Mouse (Mus musculus) heart, embryonic 15.5 days (tissue): ENCODE results near the gene Pdlim4. TPM values are rescaled to one million over a fixed set of nuclear protein-coding genes. Genes with fewer than 3 reads are reported as not detected.

Experiments used
- ATAC-seq: fragments of 200-750 bp; cut with Nextera tagmentation; replicated peaks from 2 replicates; pipeline ENCODE4 v1.8.0; 2017; ENCODE audit warnings: low read depth, moderate TSS enrichment; ENCODE audit not compliant: insufficient number of reproducible peaks, insufficient read depth, low FRiP score
- H3K27ac ChIP-seq: fragments of 300-500 bp; sonication (generic); 2 replicates; pipeline ENCODE4 v1.5.1; 2015; ENCODE audit warnings: mild to moderate bottlenecking, inconsistent platforms
- H3K27me3 ChIP-seq: fragments of 300-500 bp; sonication (generic); 2 replicates; pipeline ENCODE4 v1.6.1; 2015; ENCODE audit warnings: inconsistent platforms
- H3K36me3 ChIP-seq: fragments of 300-500 bp; sonication (generic); 2 replicates; pipeline ENCODE4 v1.6.1; 2015; ENCODE audit warnings: mild to moderate bottlenecking, inconsistent platforms
- H3K4me1 ChIP-seq: fragments of 300-500 bp; sonication (generic); replicated peaks from 2 replicates; pipeline ENCODE4 v1.6.1; 2015; ENCODE audit warnings: inconsistent platforms
- H3K4me2 ChIP-seq: fragments of 300-500 bp; sonication (generic); 2 replicates; pipeline ENCODE4 v1.6.1; 2015; ENCODE audit warnings: inconsistent platforms, mild to moderate bottlenecking, moderate library complexity
- H3K4me3 ChIP-seq: fragments of 300-500 bp; sonication (generic); 2 replicates; pipeline ENCODE4 v1.5.1; 2015; ENCODE audit warnings: mild to moderate bottlenecking, inconsistent platforms
- H3K9ac ChIP-seq: fragments of 300-500 bp; sonication (generic); 2 replicates; pipeline ENCODE4 v1.6.1; 2015; ENCODE audit warnings: mild to moderate bottlenecking, inconsistent platforms
- H3K9me3 ChIP-seq: fragments of 300-500 bp; sonication (generic); replicated peaks from 2 replicates; pipeline ENCODE4 v1.6.1; 2016; ENCODE audit warnings: inconsistent platforms
- WGBS: fragments of 180-500 bp; shearing (Covaris S2); methylation state at CpG from one replicate; pipeline ENCODE4 v1.1.7; 2015; ENCODE audit warnings: mixed read lengths; 5-methylcytosine and 5-hydroxymethylcytosine counted together
- polyA plus RNA-seq: library from polyadenylated mRNA; unstranded; fragments of >200 nt; fragmentation: Nextera tagmentation; extraction: Ambion mirVana; gene quantifications from 2 replicates; pipeline ENCODE4 v1.2.1, GENCODE M21; 2015

The Pdlim4 gene
- polyA plus RNA-seq = 11.4 and 20.8 TPM in 2 replicates

GRCm38 (mm10) chr11:54068520-54069371, at the start of gene Pdlim4:
Gene Pdlim4, minus strand, starts transcription at chr11:54069014.
- WGBS = 3% methylated on average over 39 of the region's 61 CpGs
- peak; percentile 20; the same call in 1 of the 2 replicates for ATAC-seq

GRCm38 (mm10) chr11:54117096-54117495, 48.3 kb upstream of the Pdlim4 start:
- WGBS = 88% methylated on average over 10 of the region's 10 CpGs
- H3K4me1 ChIP-seq = peaks cover 50% of the 10 kb centered on the region

More at GRCm38 (mm10) chr11:54068520-54069371, at the start of gene Pdlim4:
- no peak within 1 kb of the TSS for H3K27ac ChIP-seq
- peak within 1 kb of the TSS; percentile 53 for H3K9ac ChIP-seq
- peaks cover 72% of the 10 kb centered on the region for H3K4me1 ChIP-seq
- H3K36me3 ChIP-seq = no peaks in the 10 kb centered on the region
- peaks cover 61% of the 10 kb centered on the region for H3K27me3 ChIP-seq
- H3K4me2 ChIP-seq = peak within 1 kb of the TSS; percentile 83
- H3K9me3 ChIP-seq = no peaks in the 10 kb centered on the region
- peak within 1 kb of the TSS; percentile 54 for H3K4me3 ChIP-seq

GRCm38 (mm10) chr11:54116406-54116805, 47.6 kb upstream of the Pdlim4 start:
- ATAC-seq = no peak
- no peaks in the 10 kb centered on the region for H3K27me3 ChIP-seq
- peaks cover 50% of the 10 kb centered on the region for H3K4me1 ChIP-seq
- no peaks in the 10 kb centered on the region for H3K9me3 ChIP-seq
- no peak overlapping the region for H3K9ac ChIP-seq
- H3K27ac ChIP-seq = 0 out of 2 replicates have a peak overlapping the region, but pooled peaks have one; percentile 24
- no peak overlapping the region for H3K4me2 ChIP-seq
- H3K36me3 ChIP-seq = peaks cover 19% of the 10 kb centered on the region; the same call in 1 of the 2 replicates
- H3K4me3 ChIP-seq = no peak overlapping the region
- 60% methylated on average over 4 of the region's 4 CpGs for WGBS

More at GRCm38 (mm10) chr11:54117096-54117495, 48.3 kb upstream of the Pdlim4 start:
- H3K27me3 ChIP-seq = no peaks in the 10 kb centered on the region
- H3K9me3 ChIP-seq = no peaks in the 10 kb centered on the region
- H3K4me3 ChIP-seq = no peak overlapping the region
- no peak for ATAC-seq
- H3K9ac ChIP-seq = no peak overlapping the region
- no peak overlapping the region for H3K27ac ChIP-seq
- H3K36me3 ChIP-seq = peaks cover 19% of the 10 kb centered on the region; the same call in 1 of the 2 replicates
- no peak overlapping the region for H3K4me2 ChIP-seq

- no peaks in the 10 kb centered on the region for H3K27me3 ChIP-seq
- no peaks in the 10 kb centered on the region for H3K9me3 ChIP-seq
- peaks cover 19% of the 10 kb centered on the region; the same call in 1 of the 2 replicates for H3K36me3 ChIP-seq
- H3K4me1 ChIP-seq = peaks cover 55% of the 10 kb centered on the region
- WGBS = 25% methylated on average over 3 of the region's 3 CpGs
- no peak overlapping the region for H3K4me2 ChIP-seq
- peak overlapping the region; percentile 24; the same call in 1 of the 2 replicates for H3K27ac ChIP-seq
- H3K9ac ChIP-seq = no peak overlapping the region
- no peak overlapping the region for H3K4me3 ChIP-seq
- no peak for ATAC-seq
Observed at GRCm38 (mm10) chr11:54115911-54116310, 47.1 kb upstream of the Pdlim4 start.

- H3K36me3 ChIP-seq = peaks cover 19% of the 10 kb centered on the region; the same call in 1 of the 2 replicates
- peaks cover 60% of the 10 kb centered on the region for H3K4me1 ChIP-seq
- 0 out of 2 replicates have a peak overlapping the region, but pooled peaks have one; percentile 11 for H3K9ac ChIP-seq
- no peak for ATAC-seq
- H3K27me3 ChIP-seq = no peaks in the 10 kb centered on the region
- H3K4me2 ChIP-seq = no peak overlapping the region
- no peaks in the 10 kb centered on the region for H3K9me3 ChIP-seq
- WGBS = 66% methylated on average over 8 of the region's 8 CpGs
- no peak overlapping the region for H3K4me3 ChIP-seq
- H3K27ac ChIP-seq = 0 out of 2 replicates have a peak overlapping the region, but pooled peaks have one; percentile 20
Observed at GRCm38 (mm10) chr11:54115301-54115700, 46.5 kb upstream of the Pdlim4 start.

- Histone ChIP-seq H3K4me3 (no peak overlapping the region), H3K27me3 (no peaks in the 10 kb centered on the region), H3K9ac (no peak overlapping the region), H3K4me1 (peaks cover 66% of the 10 kb centered on the region), H3K4me2 (no peak overlapping the region), H3K36me3 (peaks cover 19% of the 10 kb centered on the region; the same call in 1 of the 2 replicates), H3K27ac (peak overlapping the region; percentile 94; the same call in 1 of the 2 replicates), H3K9me3 (no peaks in the 10 kb centered on the region)
- ATAC-seq = no peak
- 96% methylated on average over 3 of the region's 3 CpGs for whole genome bisulfite sequencing
Observed at GRCm38 (mm10) chr11:54114746-54115145, 45.9 kb upstream of the Pdlim4 start.

- Histone ChIP-seq H3K27ac (peak overlapping the region; percentile 94), H3K9me3 (no peaks in the 10 kb centered on the region), H3K27me3 (no peaks in the 10 kb centered on the region), H3K36me3 (peaks cover 10% of the 10 kb centered on the region; the same call in 1 of the 2 replicates), H3K4me3 (peak overlapping the region; percentile 13; the same call in 1 of the 2 replicates), H3K4me2 (peak overlapping the region; percentile 54), H3K4me1 (peaks cover 80% of the 10 kb centered on the region), H3K9ac (peak overlapping the region; percentile 35; the same call in 1 of the 2 replicates)
- 0 out of 2 replicates have a peak, but pooled peaks have one; percentile 4 for ATAC-seq
- 15% methylated on average over 4 of the region's 4 CpGs for WGBS
Observed at GRCm38 (mm10) chr11:54113352-54113751, 44.5 kb upstream of the Pdlim4 start.

- 3% methylated on average over 10 of the region's 10 CpGs for WGBS
- H3K27me3 ChIP-seq = no peaks in the 10 kb centered on the region
- peak overlapping the region; percentile 54 for H3K4me2 ChIP-seq
- peaks cover 84% of the 10 kb centered on the region for H3K4me1 ChIP-seq
- peak; percentile 97 for ATAC-seq
- peak overlapping the region; percentile 94 for H3K27ac ChIP-seq
- H3K4me3 ChIP-seq = peak overlapping the region; percentile 13; the same call in 1 of the 2 replicates
- no peaks in the 10 kb centered on the region for H3K9me3 ChIP-seq
- H3K9ac ChIP-seq = peak overlapping the region; percentile 35; the same call in 1 of the 2 replicates
- peaks cover 10% of the 10 kb centered on the region; the same call in 1 of the 2 replicates for H3K36me3 ChIP-seq
Observed at GRCm38 (mm10) chr11:54112920-54113319, 44.1 kb upstream of the Pdlim4 start.

- Histone ChIP-seq H3K27me3 (no peaks in the 10 kb centered on the region), H3K9me3 (no peaks in the 10 kb centered on the region), H3K36me3 (peaks cover 2% of the 10 kb centered on the region; the same call in 1 of the 2 replicates), H3K9ac (0 out of 2 replicates have a peak overlapping the region, but pooled peaks have one; percentile 22), H3K4me3 (no peak overlapping the region), H3K27ac (peak overlapping the region; percentile 94), H3K4me1 (peaks cover 85% of the 10 kb centered on the region), H3K4me2 (peak overlapping the region; percentile 54)
- 67% methylated on average over 21 of the region's 21 CpGs for WGBS
- ATAC-seq = no peak
Observed at GRCm38 (mm10) chr11:54111976-54112741, 43.3 kb upstream of the Pdlim4 start.

GRCm38 (mm10) chr11:54111291-54111690, 42.5 kb upstream of the Pdlim4 start:
- no peaks in the 10 kb centered on the region for H3K27me3 ChIP-seq
- H3K27ac ChIP-seq = peak overlapping the region; percentile 94; the same call in 1 of the 2 replicates
- H3K9me3 ChIP-seq = no peaks in the 10 kb centered on the region
- H3K36me3 ChIP-seq = no peaks in the 10 kb centered on the region
- H3K4me1 ChIP-seq = peaks cover 91% of the 10 kb centered on the region
- ATAC-seq = no peak
- no peak overlapping the region for H3K4me3 ChIP-seq
- WGBS = 85% methylated on average over 7 of the region's 7 CpGs
- no peak overlapping the region for H3K4me2 ChIP-seq
- H3K9ac ChIP-seq = no peak overlapping the region
